Mouse (Mus musculus) myocyte (in vitro differentiated cells): ENCODE data around the gene Ampd3.

Experiments used
- CEBPB ChIP-seq: IDR thresholded peaks from 2 replicates; pipeline ENCODE4 v1.6.1; 2011; ENCODE audit warnings: mild to moderate bottlenecking, moderate library complexity; ENCODE audit not compliant: poor library complexity, insufficient read depth, severe bottlenecking
- E2F4 ChIP-seq: IDR thresholded peaks from one replicate; pipeline ENCODE4 v1.6.1; 2011; ENCODE audit warnings: mild to moderate bottlenecking, control low read depth, moderate library complexity; ENCODE audit not compliant: insufficient read depth
- MAX ChIP-seq: IDR thresholded peaks from one replicate; pipeline ENCODE4 v1.6.1; 2011; ENCODE audit warnings: low read depth, mild to moderate bottlenecking, control low read depth
- POLR2A ChIP-seq: IDR thresholded peaks from one replicate; pipeline ENCODE4 v1.6.1; 2011; ENCODE audit warnings: low read depth, mild to moderate bottlenecking, control low read depth, moderate library complexity; ENCODE audit not compliant: insufficient read length
- POLR2AphosphoS2 ChIP-seq: IDR thresholded peaks from one replicate; pipeline ENCODE4 v1.6.1; 2011; ENCODE audit warnings: low read depth, control low read depth; ENCODE audit not compliant: insufficient read length
- REST ChIP-seq: IDR thresholded peaks from one replicate; pipeline ENCODE4 v1.6.1; 2011; ENCODE audit warnings: mild to moderate bottlenecking, control low read depth, moderate library complexity; ENCODE audit not compliant: insufficient read depth, insufficient read length
- SRF ChIP-seq: IDR thresholded peaks from one replicate; pipeline ENCODE4 v1.6.1; 2011; ENCODE audit warnings: low read depth; ENCODE audit not compliant: control insufficient read depth, insufficient read length
- TCF12 ChIP-seq: IDR thresholded peaks from one replicate; pipeline ENCODE4 v1.6.1; 2011; ENCODE audit warnings: mild to moderate bottlenecking, control low read depth; ENCODE audit not compliant: poor library complexity, insufficient read depth, severe bottlenecking
- TCF3 ChIP-seq: IDR thresholded peaks from one replicate; pipeline ENCODE4 v1.6.1; 2011; ENCODE audit warnings: low read depth, control low read depth; ENCODE audit not compliant: insufficient read length
- USF1 ChIP-seq: IDR thresholded peaks from one replicate; pipeline ENCODE4 v1.6.1; 2011; ENCODE audit warnings: low read depth, mild to moderate bottlenecking, control low read depth, moderate library complexity

DNA sequence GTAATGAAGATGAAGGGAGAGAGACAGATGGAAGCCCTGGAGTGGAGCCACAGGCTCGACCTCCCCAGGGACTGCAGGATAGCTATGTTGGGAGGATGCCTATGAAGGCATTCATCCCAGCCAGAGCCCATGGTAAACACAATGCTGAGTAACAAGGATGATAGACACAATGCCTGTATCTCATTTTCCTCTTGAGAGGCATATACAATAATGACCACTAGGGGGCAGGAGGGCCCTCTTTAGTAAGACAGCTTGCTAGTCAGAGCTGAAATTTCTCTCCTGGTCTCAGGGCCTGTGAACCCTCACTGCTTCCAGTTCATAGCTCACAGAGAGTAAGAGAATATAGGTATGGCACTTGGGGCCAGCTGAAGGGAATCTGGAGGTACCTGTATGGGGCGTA lies 41.0 kb upstream of the Ampd3 start:
- no peak for TF ChIP-seq POLR2A
- TF ChIP-seq USF1 = no peak
- no peak for TF ChIP-seq POLR2AphosphoS2
- no peak for TF ChIP-seq SRF
- no peak for TF ChIP-seq REST
- TF ChIP-seq CEBPB = no peak
- TF ChIP-seq E2F4 = no peak
- TF ChIP-seq MAX = no peak
- TF ChIP-seq TCF12 = no peak
- TF ChIP-seq TCF3 = no peak
